Mouse (Mus musculus): Measurements from ENCODE around the gene S1pr4. TPM values are rescaled to one million over a fixed set of nuclear protein-coding genes. Genes with fewer than 3 reads are reported as not detected.

Gene S1pr4
- under 1 TPM; 0.39 to 0.95 TPM for total RNA-seq (2021)
- long read RNA-seq, experiment 1, result 0 reads
- long read RNA-seq, experiment 2, result 0 reads

- Histone ChIP-seq H3K27ac (peak within 1 kb of the TSS; percentile 57; the same call in 1 of the 2 replicates), H3K4me3 (peak within 1 kb of the TSS; percentile 8; the same call in 1 of the 2 replicates)
- no peak for TF ChIP-seq CTCF (conservative IDR thresholded peaks at IDR 0.05)
- DNase-seq (ENCODE audit: low spot score in 2 of 2), result peak in 1 of 2 experiments; percentile 7
Measured at GRCm38 (mm10) chr10:81500032-81500431, at the start of gene S1pr4. TSS of gene S1pr4 (minus strand) at chr10:81500132.

GRCm38 (mm10) chr10:81548944-81549343, 49.0 kb upstream of the S1pr4 start:
- no peak for DNase-seq (ENCODE audit: low spot score in 2 of 2)
- Histone ChIP-seq H3K27ac (no peak overlapping the region), H3K4me3 (no peak overlapping the region)
- TF ChIP-seq CTCF (conservative IDR thresholded peaks at IDR 0.05), result no peak

- no peak overlapping the region for H3K27ac ChIP-seq
- TF ChIP-seq CTCF (conservative IDR thresholded peaks at IDR 0.05), result no peak
- H3K4me3 ChIP-seq, result no peak overlapping the region
- no peak for DNase-seq (ENCODE audit: low spot score in 2 of 2)
Measured at GRCm38 (mm10) chr10:81546788-81547571, 47.0 kb upstream of the S1pr4 start.

GRCm38 (mm10) chr10:81546332-81546731, 46.4 kb upstream of the S1pr4 start:
- DNase-seq (ENCODE audit: low spot score in 2 of 2), result no peak
- no peak overlapping the region for H3K4me3 ChIP-seq
- H3K27ac ChIP-seq, result no peak overlapping the region
- TF ChIP-seq CTCF (conservative IDR thresholded peaks at IDR 0.05), result no peak

- peak; percentile 99 to 100 for DNase-seq (ENCODE audit: low spot score in 2 of 2)
- Histone ChIP-seq H3K27ac (peak within 1 kb of the TSS; percentile 98), H3K4me3 (peak within 1 kb of the TSS; percentile 67)
- TF ChIP-seq CTCF (conservative IDR thresholded peaks at IDR 0.05), result peak; percentile 31; the same call in 1 of the 2 replicates
Measured at GRCm38 (mm10) chr10:81545161-81545747, 45.3 kb upstream of the S1pr4 start, which contains the start of gene Gna11. TSS of gene Gna11 (minus strand) at chr10:81545190.

GRCm38 (mm10) chr10:81544296-81545160, 44.6 kb upstream of the S1pr4 start:
- DNase-seq (ENCODE audit: low spot score in 2 of 2), result no peak
- H3K4me3 ChIP-seq, result peak overlapping the region; percentile 67
- H3K27ac ChIP-seq, result peak overlapping the region; percentile 96
- TF ChIP-seq CTCF (conservative IDR thresholded peaks at IDR 0.05), result no peak

GRCm38 (mm10) chr10:81543633-81544032, 43.7 kb upstream of the S1pr4 start:
- TF ChIP-seq CTCF (conservative IDR thresholded peaks at IDR 0.05), result no peak
- no peak for DNase-seq (ENCODE audit: low spot score in 2 of 2)
- H3K27ac ChIP-seq, result 0 out of 2 replicates have a peak overlapping the region, but pooled peaks have one; percentile 96

GRCm38 (mm10) chr10:81542727-81543460, 43.0 kb upstream of the S1pr4 start:
- peak overlapping the region; percentile 76; the same call in 1 of the 2 replicates for H3K27ac ChIP-seq

More at GRCm38 (mm10) chr10:81543633-81544032, 43.7 kb upstream of the S1pr4 start:
- H3K4me3 ChIP-seq, result peak overlapping the region; percentile 67

GRCm38 (mm10) chr10:81541803-81542202, 41.9 kb upstream of the S1pr4 start:
- Histone ChIP-seq H3K27ac (peak overlapping the region; percentile 76), H3K4me3 (peak overlapping the region; percentile 17; the same call in 1 of the 2 replicates)
- DNase-seq (ENCODE audit: low spot score in 2 of 2), result no peak
- no peak for TF ChIP-seq CTCF (conservative IDR thresholded peaks at IDR 0.05)

More at GRCm38 (mm10) chr10:81542727-81543460, 43.0 kb upstream of the S1pr4 start:
- TF ChIP-seq CTCF (conservative IDR thresholded peaks at IDR 0.05), result no peak
- DNase-seq (ENCODE audit: low spot score in 2 of 2), result no peak
- peak overlapping the region; percentile 67 for H3K4me3 ChIP-seq

- no peak for DNase-seq (ENCODE audit: low spot score in 2 of 2)
Measured at GRCm38 (mm10) chr10:81541363-81541762, 41.4 kb upstream of the S1pr4 start.

GRCm38 (mm10) chr10:81538321-81539048, 38.6 kb upstream of the S1pr4 start:
- DNase-seq (ENCODE audit: low spot score in 2 of 2), result no peak
- Histone ChIP-seq H3K27ac (peak overlapping the region; percentile 19; the same call in 1 of the 2 replicates), H3K4me3 (no peak overlapping the region)
- TF ChIP-seq CTCF (conservative IDR thresholded peaks at IDR 0.05), result no peak

More at GRCm38 (mm10) chr10:81541363-81541762, 41.4 kb upstream of the S1pr4 start:
- H3K4me3 ChIP-seq, result peak overlapping the region; percentile 17; the same call in 1 of the 2 replicates
- TF ChIP-seq CTCF (conservative IDR thresholded peaks at IDR 0.05), result no peak
- peak overlapping the region; percentile 76; the same call in 1 of the 2 replicates for H3K27ac ChIP-seq
